Comparison of ENCODE assay signal across 23 mouse cellular contexts in genomic region chr7:97434517-97434916, GRCm38 (mm10). TPM values are rescaled to one million over a fixed set of nuclear protein-coding genes. Genes with fewer than 3 reads are reported as not detected.
DNase-seq lines count a peak whose midpoint lies in the region; ATAC-seq lines count a peak whose summit lies in the region.
"Had no signal": no experiment of that assay in that cellular context is flagged by ENCODE, and none has a peak within 500 bp of the region (broad histone marks: within the 10 kb centered on the region; RNA-seq: fewer than 3 reads in every experiment).

No protein-coding gene starts in this region.

- no peak overlapping the region for H3K4me3 ChIP-seq in lung, embryonic 16.5 days (ENCODE audit: low read length)
- H3K4me3 ChIP-seq in forebrain, embryonic 12.5 days (replicated peaks), result no peak overlapping the region
- H3K4me3 ChIP-seq: embryonic facial prominence, embryonic 10.5 days; embryonic facial prominence, embryonic 12.5 days had no signal

- 82% methylated on average over 10 of the region's 10 CpGs for WGBS in lung, embryonic 16.5 days
- 85% methylated on average over 10 of the region's 10 CpGs for WGBS in forebrain, embryonic 12.5 days

- H3K4me2 ChIP-seq in lung, embryonic 16.5 days (ENCODE audit: low read depth, low read length), result no peak overlapping the region
- H3K4me2 ChIP-seq in forebrain, embryonic 12.5 days, result no peak overlapping the region
- H3K4me2 ChIP-seq: embryonic facial prominence, embryonic 12.5 days had no signal

- ATAC-seq in lung, embryonic 16.5 days (ENCODE audit: low read depth), result no peak
- ATAC-seq in common myeloid progenitor, adult 5-6 weeks (replicated peaks; ENCODE audit: low read depth, poor library complexity, severe bottlenecking), result peak; percentile 56; the same call in 1 of the 2 replicates
- ATAC-seq in granulocyte monocyte progenitor cell, adult 5-6 weeks (replicated peaks; ENCODE audit: poor library complexity, severe bottlenecking), result peak; percentile 77
- ATAC-seq in megakaryocyte progenitor cell, adult 5-6 weeks (replicated peaks; ENCODE audit: poor library complexity), result peak; percentile 57
- no peak for ATAC-seq in forebrain, embryonic 12.5 days (ENCODE audit: low FRiP score)
- ATAC-seq: forebrain, embryonic 14.5 days; forebrain, embryonic 16.5 days had no signal

- H3K27me3 ChIP-seq in lung, embryonic 16.5 days (ENCODE audit: control insufficient read depth, insufficient read depth, low read depth, low read length), result no peaks in the 10 kb centered on the region
- no peaks in the 10 kb centered on the region for H3K27me3 ChIP-seq in forebrain, embryonic 12.5 days
- H3K27me3 ChIP-seq: embryonic facial prominence, embryonic 12.5 days had no signal

- no peaks in the 10 kb centered on the region for H3K36me3 ChIP-seq in lung, embryonic 16.5 days (ENCODE audit: control insufficient read depth, insufficient read depth, low read length)
- H3K36me3 ChIP-seq in forebrain, embryonic 12.5 days (replicated peaks), result no peaks in the 10 kb centered on the region
- H3K36me3 ChIP-seq: embryonic facial prominence, embryonic 10.5 days; embryonic facial prominence, embryonic 12.5 days had no signal

- no peak for DNase-seq in lung, postnatal 25 days (ENCODE audit: low spot score)
- no peak for DNase-seq in thymus, postnatal 14 days
- no peak for DNase-seq in urinary bladder, postnatal 14 days (ENCODE audit: low spot score)
- DNase-seq: adrenal gland, adult 2 months; adrenal gland, postnatal 10 days; adrenal gland, postnatal 25 days; cerebellum, adult 11 months; cerebellum, adult 18-20 months; cerebellum, adult 8-10 months; cerebellum, adult 9-11 months; cerebellum, postnatal 14 days; cerebellum, postnatal 36 days had no signal

- no peak overlapping the region for H3K9ac ChIP-seq in lung, embryonic 16.5 days (ENCODE audit: low read length)
- H3K9ac ChIP-seq in forebrain, embryonic 12.5 days, result no peak overlapping the region
- H3K9ac ChIP-seq: embryonic facial prominence, embryonic 12.5 days had no signal

- H3K4me1 ChIP-seq in lung, embryonic 16.5 days (replicated peaks; ENCODE audit: control insufficient read depth, insufficient read depth, low read length), result peaks cover 11% of the 10 kb centered on the region
- peaks cover 17% of the 10 kb centered on the region for H3K4me1 ChIP-seq in forebrain, embryonic 12.5 days

- H3K27ac ChIP-seq in lung, embryonic 16.5 days (ENCODE audit: low read length), result peak overlapping the region; percentile 68
- no peak overlapping the region for H3K27ac ChIP-seq in forebrain, embryonic 12.5 days
- H3K27ac ChIP-seq: embryonic facial prominence, embryonic 10.5 days; embryonic facial prominence, embryonic 12.5 days had no signal

- H3K9me3 ChIP-seq in lung, embryonic 16.5 days (ENCODE audit: control insufficient read depth, low read length), result no peaks in the 10 kb centered on the region
- no peaks in the 10 kb centered on the region for H3K9me3 ChIP-seq in forebrain, embryonic 12.5 days
- H3K9me3 ChIP-seq: embryonic facial prominence, embryonic 10.5 days; embryonic facial prominence, embryonic 12.5 days had no signal

RNA-seq across cellular contexts. Expression of gene Kctd14, which starts 16.6 kb away (rescaled TPM):
- 8.9 and 9.9 TPM in 2 replicates for polyA plus RNA-seq in lung, embryonic 16.5 days (2015; fragmentation: Nextera tagmentation; extraction: Ambion mirVana)
- 4.9 and 7.2 TPM in 2 replicates for total RNA-seq in common myeloid progenitor, adult 5-6 weeks (2017)
- total RNA-seq in granulocyte monocyte progenitor cell, adult 5-6 weeks (2014; fragmentation: Nextera tagmentation), result 3.2 and 5.0 TPM in 2 replicates
- total RNA-seq in granulocyte monocyte progenitor cell, adult 5-6 weeks (2017), result 3.9 TPM in 2 replicates
- 5.9 and 6.7 TPM in 2 replicates for total RNA-seq in megakaryocyte progenitor cell, adult 5-6 weeks (2015)
- total RNA-seq in megakaryocyte progenitor cell, adult 5-6 weeks (2017), result 3.3 and 5.1 TPM in 2 replicates
- 1.3 and 2.0 TPM in 2 replicates for polyA plus RNA-seq in forebrain, embryonic 12.5 days (2016; fragmentation: Nextera tagmentation; extraction: Ambion mirVana)
- polyA plus RNA-seq: C2C12 had no signal

RNA-seq across cellular contexts. Expression of gene Thrsp, which starts 17.0 kb away (rescaled TPM):
- 1.2 and 1.6 TPM in 2 replicates for polyA plus RNA-seq in lung, embryonic 16.5 days (2015; fragmentation: Nextera tagmentation; extraction: Ambion mirVana)
- not detected in 2 replicates for total RNA-seq in common myeloid progenitor, adult 5-6 weeks (2017)
- total RNA-seq in granulocyte monocyte progenitor cell, adult 5-6 weeks (2014; fragmentation: Nextera tagmentation), result not detected in 2 replicates
- not detected in 2 replicates for total RNA-seq in granulocyte monocyte progenitor cell, adult 5-6 weeks (2017)
- not detected in 2 replicates for total RNA-seq in megakaryocyte progenitor cell, adult 5-6 weeks (2015)
- total RNA-seq in megakaryocyte progenitor cell, adult 5-6 weeks (2017), result not detected in 2 replicates
- 0.34 and 0.50 TPM in 2 replicates for polyA plus RNA-seq in forebrain, embryonic 12.5 days (2016; fragmentation: Nextera tagmentation; extraction: Ambion mirVana)
- total RNA-seq: MEL had no signal
- polyA plus RNA-seq: C2C12 had no signal

RNA-seq across cellular contexts. Expression of gene Ndufc2, which starts 34.7 kb away (rescaled TPM):
- 350 and 370 TPM in 2 replicates for polyA plus RNA-seq in lung, embryonic 16.5 days (2015; fragmentation: Nextera tagmentation; extraction: Ambion mirVana)
- 210 and 280 TPM in 2 replicates for total RNA-seq in common myeloid progenitor, adult 5-6 weeks (2017)
- total RNA-seq in granulocyte monocyte progenitor cell, adult 5-6 weeks (2014; fragmentation: Nextera tagmentation), result 174 and 187 TPM in 2 replicates
- 357 and 360 TPM in 2 replicates for total RNA-seq in granulocyte monocyte progenitor cell, adult 5-6 weeks (2017)
- total RNA-seq in megakaryocyte progenitor cell, adult 5-6 weeks (2015), result 173 and 202 TPM in 2 replicates
- 307 and 320 TPM in 2 replicates for total RNA-seq in megakaryocyte progenitor cell, adult 5-6 weeks (2017)
- 392 and 393 TPM in 2 replicates for polyA plus RNA-seq in forebrain, embryonic 12.5 days (2016; fragmentation: Nextera tagmentation; extraction: Ambion mirVana)

RNA-seq across cellular contexts. Expression of gene Ints4, which starts 46.2 kb away (rescaled TPM):
- 46.9 and 49.8 TPM in 2 replicates for polyA plus RNA-seq in lung, embryonic 16.5 days (2015; fragmentation: Nextera tagmentation; extraction: Ambion mirVana)
- total RNA-seq in common myeloid progenitor, adult 5-6 weeks (2017), result 54.1 and 58.8 TPM in 2 replicates
- 74.7 and 78.5 TPM in 2 replicates for total RNA-seq in granulocyte monocyte progenitor cell, adult 5-6 weeks (2014; fragmentation: Nextera tagmentation)
- total RNA-seq in granulocyte monocyte progenitor cell, adult 5-6 weeks (2017), result 64.1 and 64.8 TPM in 2 replicates
- 80.7 and 124 TPM in 2 replicates for total RNA-seq in megakaryocyte progenitor cell, adult 5-6 weeks (2015)
- total RNA-seq in megakaryocyte progenitor cell, adult 5-6 weeks (2017), result 44.6 and 62.6 TPM in 2 replicates
- polyA plus RNA-seq in forebrain, embryonic 12.5 days (2016; fragmentation: Nextera tagmentation; extraction: Ambion mirVana), result 57.8 and 58.3 TPM in 2 replicates

Comparison
In these comparisons a context has a peak if more than half of its experiments do, and no peak if none do; other contexts are left out.
1. ATAC-seq: peak in common myeloid progenitor, adult 5-6 weeks (single experiment), granulocyte monocyte progenitor cell, adult 5-6 weeks (single experiment) and megakaryocyte progenitor cell, adult 5-6 weeks (single experiment); none in lung, embryonic 16.5 days (single experiment) and forebrain, embryonic 12.5 days (single experiment).